Mouse (Mus musculus): ENCODE measurements around the gene Trim47. TPM values are rescaled to one million over a fixed set of nuclear protein-coding genes. Genes with fewer than 3 reads are reported as not detected.
"Not testable (repeated sequence)": the region's sequence is repeated elsewhere in the genome, so short reads cannot be mapped to it uniquely, and the experiment has no call there.

Gene Trim47
- polyA plus RNA-seq, 1 experiment from 2014 or later, result 29.0 TPM

DNA sequence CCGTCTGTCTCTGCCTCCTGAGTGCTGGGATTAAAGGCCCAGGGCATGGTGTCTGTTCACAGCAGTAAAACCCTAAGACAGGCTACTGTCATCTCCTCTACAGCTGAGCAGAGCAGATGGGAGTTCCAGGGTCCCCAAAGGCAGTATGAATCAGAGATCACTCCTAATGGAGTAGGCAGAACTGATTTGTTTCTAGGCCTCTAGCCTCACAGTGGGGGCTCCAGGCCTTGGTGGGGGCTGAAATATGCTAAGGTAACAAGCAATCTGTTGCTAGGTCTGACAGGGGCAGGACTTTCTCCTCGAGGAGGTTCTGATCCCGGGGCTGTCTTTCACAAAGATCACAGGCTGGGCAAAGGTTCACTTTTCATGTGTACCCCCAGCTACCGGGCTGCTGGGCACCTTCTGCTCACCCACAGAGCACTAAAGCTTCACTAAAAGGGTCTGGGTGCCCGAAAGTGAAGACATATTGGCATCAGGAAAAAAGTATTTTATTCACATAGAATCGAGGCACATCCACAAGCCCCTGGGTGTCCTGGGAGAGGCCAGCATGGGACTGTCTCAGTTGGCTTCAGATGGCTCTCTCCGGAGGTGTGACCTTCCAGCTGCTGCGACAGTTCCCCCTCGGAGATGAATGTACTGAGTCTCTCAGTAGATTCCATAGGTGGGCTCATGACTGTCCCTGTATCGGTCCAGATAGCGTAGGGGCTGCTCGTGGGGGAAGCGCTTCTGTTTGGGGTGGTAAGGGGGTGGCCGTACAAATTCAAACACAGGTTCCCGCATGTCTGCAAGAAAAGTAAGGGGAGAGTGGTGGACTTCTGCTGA, 4.5 kb upstream of the Trim47 start:
- Histone ChIP-seq H3K4me3 (ENCODE audit: low read depth, low read length) (peak overlapping the region; percentile 60), H3K36me3 (ENCODE audit: control insufficient read depth, insufficient read depth, low read length) (peaks cover 36% of the 10 kb centered on the region), H3K4me1 (ENCODE audit: control insufficient read depth, insufficient read depth, low read length) (peaks cover 13% of the 10 kb centered on the region), H3K9me3 (ENCODE audit: control insufficient read depth, low read length) (no peaks in the 10 kb centered on the region), H3K27ac (replicated peaks; ENCODE audit: low read depth, low read length) (peak overlapping the region; percentile 89), H3K4me2 (ENCODE audit: low read depth, low read length) (peak overlapping the region; percentile 81), H3K27me3 (replicated peaks; ENCODE audit: control insufficient read depth, insufficient read depth, low read length) (no peaks in the 10 kb centered on the region), H3K9ac (ENCODE audit: low read depth, low read length) (peak overlapping the region; percentile 76; the same call in 1 of the 2 replicates)
- 83% methylated on average over 15 of the region's 15 CpGs for WGBS
- no peak for ATAC-seq (ENCODE audit: low read depth)
- no peak for DNase-seq (ENCODE audit: low spot score)

DNA sequence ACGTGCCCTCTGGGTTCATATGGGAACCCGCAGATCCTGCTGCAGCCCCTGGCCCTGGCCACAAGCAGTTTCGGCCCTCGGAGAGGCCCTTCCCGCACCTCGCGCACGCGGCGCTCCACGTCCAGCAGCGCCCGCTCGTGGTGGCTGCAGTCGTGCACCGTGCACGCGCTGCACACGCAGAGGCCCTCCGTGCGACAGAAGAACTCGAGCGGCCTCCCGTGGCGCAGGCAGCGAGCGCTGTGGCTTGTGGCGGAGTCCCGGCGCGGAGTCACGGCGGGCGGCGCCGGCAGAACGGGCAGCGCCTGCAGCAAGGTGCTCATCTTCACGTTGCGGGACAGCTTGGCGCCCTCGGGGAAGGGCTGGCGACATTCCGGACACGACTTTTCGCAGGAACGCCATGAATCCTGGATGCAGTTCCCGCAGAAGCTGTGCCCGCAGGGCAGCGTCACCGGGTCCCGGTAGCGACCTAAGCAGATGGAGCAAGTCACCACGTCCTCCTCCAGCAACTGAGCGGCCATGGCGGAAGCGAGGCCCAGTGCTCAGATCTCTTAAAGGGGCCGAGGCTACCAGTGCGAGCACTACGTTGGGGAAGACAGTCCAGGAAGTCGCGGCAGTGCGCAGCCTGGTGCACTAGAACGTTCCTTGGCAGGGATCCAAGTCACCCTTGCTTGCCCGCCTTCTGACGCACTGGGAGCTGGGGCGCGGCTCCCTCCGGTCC, 3.6 kb upstream of the Trim47 start, which contains the start of gene Trim65:
Gene Trim65 (minus strand): TSS at position 641 of the 718 bp plus-strand sequence.
- Histone ChIP-seq H3K4me2 (ENCODE audit: low read depth, low read length) (peak within 1 kb of the TSS; percentile 81), H3K27me3 (replicated peaks; ENCODE audit: control insufficient read depth, insufficient read depth, low read length) (no peaks in the 10 kb centered on the region), H3K36me3 (ENCODE audit: control insufficient read depth, insufficient read depth, low read length) (peaks cover 37% of the 10 kb centered on the region), H3K9me3 (ENCODE audit: control insufficient read depth, low read length) (no peaks in the 10 kb centered on the region), H3K4me3 (ENCODE audit: low read depth, low read length) (peak within 1 kb of the TSS; percentile 60), H3K4me1 (ENCODE audit: control insufficient read depth, insufficient read depth, low read length) (peaks cover 13% of the 10 kb centered on the region), H3K27ac (replicated peaks; ENCODE audit: low read depth, low read length) (peak within 1 kb of the TSS; percentile 89), H3K9ac (ENCODE audit: low read depth, low read length) (peak within 1 kb of the TSS; percentile 76)
- under 1% methylated on average over 57 of the region's 69 CpGs for WGBS
- DNase-seq (ENCODE audit: low spot score) (peak; percentile 95), ATAC-seq (ENCODE audit: low read depth) (peak; percentile 92)

- DNase-seq (ENCODE audit: low spot score) (no peak), ATAC-seq (ENCODE audit: low read depth) (peak; percentile 7)
- peak overlapping the region; percentile 60 for H3K4me3 ChIP-seq (ENCODE audit: low read depth, low read length)
- no peaks in the 10 kb centered on the region for H3K27me3 ChIP-seq (replicated peaks; ENCODE audit: control insufficient read depth, insufficient read depth, low read length)
- peak overlapping the region; percentile 81 for H3K4me2 ChIP-seq (ENCODE audit: low read depth, low read length)
- peak overlapping the region; percentile 76 for H3K9ac ChIP-seq (ENCODE audit: low read depth, low read length)
- H3K36me3 ChIP-seq (ENCODE audit: control insufficient read depth, insufficient read depth, low read length), result peaks cover 39% of the 10 kb centered on the region
- H3K27ac ChIP-seq (replicated peaks; ENCODE audit: low read depth, low read length), result peak overlapping the region; percentile 89
- 39% methylated on average over 8 of the region's 8 CpGs for WGBS
- H3K4me1 ChIP-seq (ENCODE audit: control insufficient read depth, insufficient read depth, low read length), result peaks cover 13% of the 10 kb centered on the region
- H3K9me3 ChIP-seq (ENCODE audit: control insufficient read depth, low read length), result no peaks in the 10 kb centered on the region
Measured at GRCm38 (mm10) chr11:116129993-116130487, 3.0 kb upstream of the Trim47 start.

DNA sequence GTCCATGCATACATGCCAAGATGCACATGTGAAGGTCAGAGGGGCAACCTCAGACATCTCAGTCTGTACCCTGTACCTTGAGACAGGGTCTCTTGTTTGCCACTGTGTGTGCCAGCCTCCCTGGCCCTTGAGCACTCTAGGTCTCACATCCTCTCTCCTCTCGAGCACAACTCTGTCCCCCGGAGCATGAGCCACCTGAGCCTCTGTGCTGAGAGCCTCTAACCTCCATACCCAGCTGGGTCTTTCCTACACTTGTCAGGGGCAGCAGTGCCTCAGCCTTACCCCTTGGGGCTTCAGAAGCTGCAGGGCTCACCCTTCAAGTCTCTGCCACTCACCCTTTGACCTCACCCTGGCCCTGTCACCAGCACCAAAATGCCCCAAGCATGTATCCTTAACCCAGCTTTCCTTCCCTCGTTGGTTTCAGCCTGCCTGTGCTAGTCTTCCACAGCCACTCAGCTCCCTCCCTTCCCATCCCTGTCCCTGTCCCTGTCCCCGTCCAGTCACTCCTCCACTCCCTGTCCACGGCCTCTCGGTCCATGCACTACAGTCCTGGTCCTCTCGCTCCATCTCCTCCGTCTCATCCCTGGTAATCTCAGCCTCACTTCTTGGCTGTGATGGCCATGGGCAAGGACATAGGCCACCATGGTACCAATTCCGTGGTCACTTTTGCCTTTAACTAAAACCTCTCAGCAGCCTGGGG, 2.2 kb upstream of the Trim47 start:
- no peaks in the 10 kb centered on the region for H3K27me3 ChIP-seq (replicated peaks; ENCODE audit: control insufficient read depth, insufficient read depth, low read length)
- peaks cover 32% of the 10 kb centered on the region for H3K36me3 ChIP-seq (ENCODE audit: control insufficient read depth, insufficient read depth, low read length)
- no peak for DNase-seq (ENCODE audit: low spot score)
- no peak overlapping the region for H3K9ac ChIP-seq (ENCODE audit: low read depth, low read length)
- no peak overlapping the region for H3K27ac ChIP-seq (replicated peaks; ENCODE audit: low read depth, low read length)
- 76% methylated on average over 9 of the region's 9 CpGs for WGBS
- no peak overlapping the region for H3K4me2 ChIP-seq (ENCODE audit: low read depth, low read length)
- no peaks in the 10 kb centered on the region for H3K9me3 ChIP-seq (ENCODE audit: control insufficient read depth, low read length)
- peaks cover 13% of the 10 kb centered on the region for H3K4me1 ChIP-seq (ENCODE audit: control insufficient read depth, insufficient read depth, low read length)
- H3K4me3 ChIP-seq (ENCODE audit: low read depth, low read length), result no peak overlapping the region
- ATAC-seq (ENCODE audit: low read depth), result no peak

DNA sequence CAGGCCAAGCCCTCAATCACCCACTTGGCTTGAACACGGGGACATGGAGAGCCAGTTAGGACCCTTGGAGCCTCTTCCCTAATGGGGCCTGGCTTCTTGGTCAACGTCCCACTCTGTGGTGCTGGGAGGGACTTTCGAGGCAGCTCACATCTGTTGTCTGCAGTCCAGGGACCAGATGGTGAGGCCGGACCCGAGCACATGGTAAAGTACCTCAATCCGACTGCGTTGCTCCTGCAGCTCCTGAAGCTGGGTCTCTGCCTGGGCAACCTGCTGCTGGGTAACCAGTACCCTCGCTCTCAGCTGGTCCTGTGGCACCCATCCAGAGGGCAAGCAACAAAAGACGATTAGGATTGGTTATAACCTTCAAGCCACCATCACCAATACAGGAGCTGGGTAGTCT, 976 bp upstream of the Trim47 start:
- ATAC-seq (ENCODE audit: low read depth) (no peak), DNase-seq (ENCODE audit: low spot score) (no peak)
- WGBS, result 65% methylated on average over 9 of the region's 9 CpGs
- H3K9ac ChIP-seq (ENCODE audit: low read depth, low read length), result 0 out of 2 replicates have a peak overlapping the region, but pooled peaks have one; percentile 46
- H3K4me3 ChIP-seq (ENCODE audit: low read depth, low read length), result no peak overlapping the region
- no peak overlapping the region for H3K27ac ChIP-seq (replicated peaks; ENCODE audit: low read depth, low read length)
- H3K9me3 ChIP-seq (ENCODE audit: control insufficient read depth, low read length), result no peaks in the 10 kb centered on the region
- peak overlapping the region; percentile 39; the same call in 1 of the 2 replicates for H3K4me2 ChIP-seq (ENCODE audit: low read depth, low read length)
- no peaks in the 10 kb centered on the region for H3K27me3 ChIP-seq (replicated peaks; ENCODE audit: control insufficient read depth, insufficient read depth, low read length)
- peaks cover 13% of the 10 kb centered on the region for H3K4me1 ChIP-seq (ENCODE audit: control insufficient read depth, insufficient read depth, low read length)
- H3K36me3 ChIP-seq (ENCODE audit: control insufficient read depth, insufficient read depth, low read length), result peaks cover 21% of the 10 kb centered on the region

DNA sequence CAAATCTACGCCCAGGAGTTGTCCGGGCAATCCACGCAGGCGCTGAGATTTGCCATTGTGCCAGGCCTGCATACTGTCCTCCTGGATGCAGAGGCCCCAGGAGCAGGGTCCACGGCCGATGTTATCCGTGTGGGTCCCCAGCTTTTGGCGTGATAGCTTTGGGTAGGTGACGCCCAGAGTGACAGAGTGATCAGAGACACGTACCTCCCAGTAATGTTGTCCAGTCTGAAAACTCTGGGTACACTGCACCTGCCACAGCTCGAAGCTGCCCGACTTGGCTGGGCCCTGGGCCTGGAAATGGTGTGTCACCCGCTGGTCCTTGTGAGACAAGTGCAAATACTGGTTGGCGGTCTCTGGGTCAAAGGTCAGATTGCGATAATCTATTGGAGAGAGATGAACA, 749 bp downstream of the Trim47 start:
- 90% methylated on average over 14 of the region's 15 CpGs for WGBS
- peaks cover 13% of the 10 kb centered on the region for H3K4me1 ChIP-seq (ENCODE audit: control insufficient read depth, insufficient read depth, low read length)
- DNase-seq (ENCODE audit: low spot score), result no peak

DNA sequence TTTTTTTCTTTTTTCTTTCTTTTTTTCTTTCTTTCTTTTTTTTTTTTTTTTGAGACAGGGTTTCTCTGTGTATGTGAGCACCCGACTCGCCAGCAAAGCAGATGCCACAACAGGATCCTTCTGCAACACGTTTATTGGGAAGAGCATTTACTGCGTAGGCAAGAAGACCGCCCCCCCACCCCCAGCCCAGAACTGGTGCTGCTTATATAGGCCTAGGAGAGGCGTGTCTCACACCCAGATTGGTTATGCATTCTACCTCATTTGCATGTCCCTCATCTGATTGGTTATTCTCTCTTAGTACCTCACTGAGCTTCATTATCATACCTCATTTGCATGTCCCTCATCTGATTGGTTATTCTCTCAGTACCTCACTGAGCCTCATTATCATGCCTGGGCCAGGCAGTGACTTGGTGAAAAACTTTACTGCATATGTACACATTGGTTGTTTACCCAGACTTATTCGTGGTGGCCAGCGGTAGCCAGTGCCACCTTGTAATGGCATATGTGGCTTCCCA, 5.2 kb downstream of the Trim47 start:
- H3K4me1 ChIP-seq (ENCODE audit: control insufficient read depth, insufficient read depth, low read length); H3K27ac ChIP-seq (replicated peaks; ENCODE audit: low read depth, low read length); H3K9me3 ChIP-seq (ENCODE audit: control insufficient read depth, low read length); H3K4me3 ChIP-seq (ENCODE audit: low read depth, low read length); H3K4me2 ChIP-seq (ENCODE audit: low read depth, low read length); H3K27me3 ChIP-seq (replicated peaks; ENCODE audit: control insufficient read depth, insufficient read depth, low read length); DNase-seq (ENCODE audit: low spot score); H3K9ac ChIP-seq (ENCODE audit: low read depth, low read length); ATAC-seq (ENCODE audit: low read depth): not testable (repeated sequence)
- 88% methylated on average over 8 of the region's 8 CpGs for WGBS
- peaks cover 11% of the 10 kb centered on the region for H3K36me3 ChIP-seq (ENCODE audit: control insufficient read depth, insufficient read depth, low read length)

More for the DNA sequence above, 749 bp downstream of the Trim47 start:
- Histone ChIP-seq H3K9me3 (ENCODE audit: control insufficient read depth, low read length) (no peaks in the 10 kb centered on the region), H3K27me3 (replicated peaks; ENCODE audit: control insufficient read depth, insufficient read depth, low read length) (no peaks in the 10 kb centered on the region), H3K27ac (replicated peaks; ENCODE audit: low read depth, low read length) (no peak overlapping the region), H3K4me3 (ENCODE audit: low read depth, low read length) (no peak overlapping the region), H3K36me3 (ENCODE audit: control insufficient read depth, insufficient read depth, low read length) (peaks cover 11% of the 10 kb centered on the region), H3K9ac (ENCODE audit: low read depth, low read length) (no peak overlapping the region), H3K4me2 (ENCODE audit: low read depth, low read length) (no peak overlapping the region)
- no peak for ATAC-seq (ENCODE audit: low read depth)

DNA sequence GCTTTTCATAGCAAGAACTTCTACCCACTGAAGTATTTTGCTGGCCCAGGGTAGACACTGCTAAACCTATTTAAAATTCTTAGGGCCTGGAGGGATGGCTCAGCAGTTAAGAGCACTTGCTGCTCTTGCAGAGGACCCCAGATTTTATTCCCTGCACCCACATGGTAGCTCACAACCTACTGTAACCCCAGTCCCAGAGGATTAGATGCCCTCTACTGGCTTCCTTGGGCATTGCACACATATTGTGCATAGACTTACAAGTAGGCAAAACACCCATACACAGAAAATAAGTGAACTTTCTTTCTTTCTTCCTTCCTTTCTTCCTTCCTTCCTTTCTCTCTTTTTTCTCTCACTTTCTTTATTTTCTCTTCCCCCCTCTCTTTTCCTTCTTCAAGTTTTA, 9.2 kb downstream of the Trim47 start:
- H3K27me3 ChIP-seq (replicated peaks; ENCODE audit: control insufficient read depth, insufficient read depth, low read length), result no peaks in the 10 kb centered on the region
- H3K9ac ChIP-seq (ENCODE audit: low read depth, low read length), result no peak overlapping the region
- no peaks in the 10 kb centered on the region for H3K36me3 ChIP-seq (ENCODE audit: control insufficient read depth, insufficient read depth, low read length)
- H3K4me2 ChIP-seq (ENCODE audit: low read depth, low read length), result no peak overlapping the region
- ATAC-seq (ENCODE audit: low read depth) (no peak), DNase-seq (ENCODE audit: low spot score) (no peak)
- peak overlapping the region; percentile 76 for H3K27ac ChIP-seq (replicated peaks; ENCODE audit: low read depth, low read length)
- H3K4me3 ChIP-seq (ENCODE audit: low read depth, low read length), result no peak overlapping the region
- 0 out of 2 replicates have a peak, but pooled peaks cover 2% of the 10 kb centered on the region for H3K9me3 ChIP-seq (ENCODE audit: control insufficient read depth, low read length)
- H3K4me1 ChIP-seq (ENCODE audit: control insufficient read depth, insufficient read depth, low read length), result no peaks in the 10 kb centered on the region

Measured in embryonic facial prominence, embryonic 14.5 days (tissue).